8 mouse cellular contexts compared by ENCODE assay signal in the genomic region with DNA sequence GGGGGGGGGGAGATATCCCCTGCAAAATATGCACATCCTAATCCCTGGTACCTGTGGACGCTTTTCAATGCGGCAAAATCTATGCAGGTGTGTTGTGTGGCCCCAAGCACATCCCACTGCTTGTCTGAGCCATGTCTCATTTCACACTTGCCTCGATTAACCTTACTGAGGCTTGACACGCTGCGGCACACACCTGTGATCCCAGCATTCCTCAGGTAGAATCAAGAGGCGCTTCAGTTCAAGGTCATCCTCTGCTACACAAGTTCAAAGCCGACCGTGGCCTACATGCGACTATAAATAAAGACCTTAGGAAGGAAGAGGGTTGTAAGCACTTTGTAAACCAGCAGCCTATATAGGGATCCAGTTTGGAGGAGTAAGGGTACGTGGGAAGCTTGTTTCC. TPM values are rescaled to one million over a fixed set of nuclear protein-coding genes. Genes with fewer than 3 reads are reported as not detected.
DNase-seq lines count a peak whose midpoint lies in the region; ATAC-seq lines count a peak whose summit lies in the region.

No protein-coding gene starts in this region.

- 48% methylated on average over 10 of the region's 10 CpGs for WGBS in kidney, embryonic 14.5 days
- WGBS in forebrain, embryonic 12.5 days, result 81% methylated on average over 10 of the region's 10 CpGs
- WGBS in limb, embryonic 10.5 days, result 58% methylated on average over 10 of the region's 10 CpGs
- 71% methylated on average over 10 of the region's 10 CpGs for WGBS in neural tube, embryonic 13.5 days

- no peaks in the 10 kb centered on the region for H3K36me3 ChIP-seq in kidney, embryonic 14.5 days (ENCODE audit: control insufficient read depth, insufficient read depth, low read length)
- H3K36me3 ChIP-seq in forebrain, embryonic 12.5 days (replicated peaks), result peaks cover 9% of the 10 kb centered on the region
- H3K36me3 ChIP-seq in limb, embryonic 10.5 days, result peaks cover 10% of the 10 kb centered on the region; the same call in 1 of the 2 replicates
- peaks cover 12% of the 10 kb centered on the region for H3K36me3 ChIP-seq in neural tube, embryonic 13.5 days

- H3K4me2 ChIP-seq in kidney, embryonic 14.5 days (replicated peaks; ENCODE audit: low read depth, low read length), result peak overlapping the region; percentile 91
- peak overlapping the region; percentile 93 for H3K4me2 ChIP-seq in forebrain, embryonic 12.5 days
- peak overlapping the region; percentile 91 for H3K4me2 ChIP-seq in neural tube, embryonic 13.5 days

- H3K9ac ChIP-seq in kidney, embryonic 14.5 days (ENCODE audit: low read depth, low read length), result no peak overlapping the region
- H3K9ac ChIP-seq in forebrain, embryonic 12.5 days, result no peak overlapping the region
- no peak overlapping the region for H3K9ac ChIP-seq in neural tube, embryonic 13.5 days

- DNase-seq in kidney, postnatal 4 days, result no peak
- DNase-seq in limb, embryonic 10.5 days (ENCODE audit: low spot score), result no peak
- no peak for DNase-seq in left cerebral cortex, adult 8-10 months (ENCODE audit: low spot score in 2 of 2)
- DNase-seq in adipocyte (ENCODE audit: low spot score), result no peak
- DNase-seq in thymus, postnatal 25 days, result no peak

- H3K4me1 ChIP-seq in kidney, embryonic 14.5 days (ENCODE audit: control insufficient read depth, insufficient read depth, low read length), result peaks cover 13% of the 10 kb centered on the region; the same call in 1 of the 2 replicates
- peaks cover 49% of the 10 kb centered on the region for H3K4me1 ChIP-seq in forebrain, embryonic 12.5 days
- peaks cover 61% of the 10 kb centered on the region for H3K4me1 ChIP-seq in limb, embryonic 10.5 days
- peaks cover 59% of the 10 kb centered on the region for H3K4me1 ChIP-seq in neural tube, embryonic 13.5 days (replicated peaks)

- H3K27me3 ChIP-seq in kidney, embryonic 14.5 days (ENCODE audit: control insufficient read depth, insufficient read depth, low read length), result no peaks in the 10 kb centered on the region
- H3K27me3 ChIP-seq in forebrain, embryonic 12.5 days, result no peaks in the 10 kb centered on the region
- H3K27me3 ChIP-seq in limb, embryonic 10.5 days (ENCODE audit: low read depth, poor library complexity, severe bottlenecking), result no peaks in the 10 kb centered on the region
- H3K27me3 ChIP-seq in neural tube, embryonic 13.5 days, result no peaks in the 10 kb centered on the region

- no peak overlapping the region for H3K27ac ChIP-seq in kidney, embryonic 14.5 days (ENCODE audit: low read depth, low read length)
- H3K27ac ChIP-seq in forebrain, embryonic 12.5 days, result no peak overlapping the region
- no peak overlapping the region; the same call in 1 of the 2 replicates for H3K27ac ChIP-seq in limb, embryonic 10.5 days
- H3K27ac ChIP-seq in neural tube, embryonic 13.5 days (replicated peaks), result no peak overlapping the region

- ATAC-seq in kidney, embryonic 14.5 days (ENCODE audit: low FRiP score, low TSS enrichment), result no peak
- no peak for ATAC-seq in forebrain, embryonic 12.5 days (ENCODE audit: low FRiP score)
- ATAC-seq in neural tube, embryonic 13.5 days (ENCODE audit: low read depth), result no peak

- no peaks in the 10 kb centered on the region for H3K9me3 ChIP-seq in kidney, embryonic 14.5 days (ENCODE audit: control insufficient read depth, low read length)
- H3K9me3 ChIP-seq in forebrain, embryonic 12.5 days, result no peaks in the 10 kb centered on the region
- no peaks in the 10 kb centered on the region for H3K9me3 ChIP-seq in limb, embryonic 10.5 days (replicated peaks)
- H3K9me3 ChIP-seq in neural tube, embryonic 13.5 days, result no peaks in the 10 kb centered on the region

- H3K4me3 ChIP-seq in kidney, embryonic 14.5 days (ENCODE audit: low read length), result peak overlapping the region; percentile 68; the same call in 1 of the 2 replicates
- peak overlapping the region; percentile 74 for H3K4me3 ChIP-seq in forebrain, embryonic 12.5 days (replicated peaks)
- H3K4me3 ChIP-seq in limb, embryonic 10.5 days, result peak overlapping the region; percentile 81
- H3K4me3 ChIP-seq in neural tube, embryonic 13.5 days, result peak overlapping the region; percentile 75; the same call in 1 of the 2 replicates

RNA-seq across cellular contexts. Expression of gene Nyap1, which starts 0.6 kb away (rescaled TPM):
- 0.56 and 1.1 TPM in 2 replicates for polyA plus RNA-seq in kidney, embryonic 14.5 days (2014; fragmentation: Nextera tagmentation; extraction: Ambion mirVana)
- 19.5 and 22.6 TPM in 2 replicates for polyA plus RNA-seq in forebrain, embryonic 12.5 days (2016; fragmentation: Nextera tagmentation; extraction: Ambion mirVana)
- polyA plus RNA-seq in limb, embryonic 10.5 days (2016; fragmentation: Nextera tagmentation; extraction: Ambion mirVana), result 1.1 and 2.5 TPM in 2 replicates
- 23.4 and 25.4 TPM in 2 replicates for polyA plus RNA-seq in neural tube, embryonic 13.5 days (2015; fragmentation: Nextera tagmentation; extraction: Ambion mirVana)
- 10 to 100 TPM; 76.3 to 78.9 (median 77.7) TPM for total RNA-seq in left cerebral cortex, adult 8-10 months (2022)

RNA-seq across cellular contexts. Expression of gene Tsc22d4, which starts 3.5 kb away (rescaled TPM):
- 104 and 121 TPM in 2 replicates for polyA plus RNA-seq in kidney, embryonic 14.5 days (2014; fragmentation: Nextera tagmentation; extraction: Ambion mirVana)
- polyA plus RNA-seq in forebrain, embryonic 12.5 days (2016; fragmentation: Nextera tagmentation; extraction: Ambion mirVana), result 68.6 and 73.2 TPM in 2 replicates
- polyA plus RNA-seq in limb, embryonic 10.5 days (2016; fragmentation: Nextera tagmentation; extraction: Ambion mirVana), result 78.1 and 99.5 TPM in 2 replicates
- 76.8 and 86.9 TPM in 2 replicates for polyA plus RNA-seq in neural tube, embryonic 13.5 days (2015; fragmentation: Nextera tagmentation; extraction: Ambion mirVana)
- 100 to 1,000 TPM; 149 to 216 (median 162) TPM for total RNA-seq in left cerebral cortex, adult 8-10 months (2022)

RNA-seq across cellular contexts. Expression of gene Ppp1r35, which starts 36.6 kb away (rescaled TPM):
- 41.6 and 54.8 TPM in 2 replicates for polyA plus RNA-seq in kidney, embryonic 14.5 days (2014; fragmentation: Nextera tagmentation; extraction: Ambion mirVana)
- polyA plus RNA-seq in forebrain, embryonic 12.5 days (2016; fragmentation: Nextera tagmentation; extraction: Ambion mirVana), result 55.7 and 60.1 TPM in 2 replicates
- polyA plus RNA-seq in limb, embryonic 10.5 days (2016; fragmentation: Nextera tagmentation; extraction: Ambion mirVana), result 47.0 and 49.5 TPM in 2 replicates
- 38.1 and 39.7 TPM in 2 replicates for polyA plus RNA-seq in neural tube, embryonic 13.5 days (2015; fragmentation: Nextera tagmentation; extraction: Ambion mirVana)
- 10 to 100 TPM; 14.5 to 20.2 (median 15.9) TPM for total RNA-seq in left cerebral cortex, adult 8-10 months (2022)

RNA-seq across cellular contexts. Expression of gene Mepce, which starts 45.4 kb away (rescaled TPM):
- polyA plus RNA-seq in kidney, embryonic 14.5 days (2014; fragmentation: Nextera tagmentation; extraction: Ambion mirVana), result 11.8 and 16.4 TPM in 2 replicates
- polyA plus RNA-seq in forebrain, embryonic 12.5 days (2016; fragmentation: Nextera tagmentation; extraction: Ambion mirVana), result 13.4 and 15.4 TPM in 2 replicates
- 11.3 and 11.8 TPM in 2 replicates for polyA plus RNA-seq in limb, embryonic 10.5 days (2016; fragmentation: Nextera tagmentation; extraction: Ambion mirVana)
- 9.9 and 12.3 TPM in 2 replicates for polyA plus RNA-seq in neural tube, embryonic 13.5 days (2015; fragmentation: Nextera tagmentation; extraction: Ambion mirVana)
- 10 to 100 TPM; 42.8 to 57.8 (median 45.5) TPM for total RNA-seq in left cerebral cortex, adult 8-10 months (2022)

RNA-seq across cellular contexts. Expression of gene Zcwpw1, which starts 45.5 kb away (rescaled TPM):
- polyA plus RNA-seq in kidney, embryonic 14.5 days (2014; fragmentation: Nextera tagmentation; extraction: Ambion mirVana), result 21.8 and 27.4 TPM in 2 replicates
- 14.6 and 15.2 TPM in 2 replicates for polyA plus RNA-seq in forebrain, embryonic 12.5 days (2016; fragmentation: Nextera tagmentation; extraction: Ambion mirVana)
- 8.4 and 15.8 TPM in 2 replicates for polyA plus RNA-seq in limb, embryonic 10.5 days (2016; fragmentation: Nextera tagmentation; extraction: Ambion mirVana)
- 10.4 and 12.4 TPM in 2 replicates for polyA plus RNA-seq in neural tube, embryonic 13.5 days (2015; fragmentation: Nextera tagmentation; extraction: Ambion mirVana)
- total RNA-seq in left cerebral cortex, adult 8-10 months (2022), result 1 to 10 TPM; 5.9 to 8.7 (median 7.8) TPM
